ENCODE assay signal across 28 mouse cellular contexts in genomic region chr9:34714996-34715619, GRCm38 (mm10).
DNase-seq lines count a peak whose midpoint lies in the region; ATAC-seq lines count a peak whose summit lies in the region.
"Had no signal": no experiment of that assay in that cellular context is flagged by ENCODE, and none has a peak within 500 bp of the region (broad histone marks: within the 10 kb centered on the region; RNA-seq: fewer than 3 reads in every experiment).

No protein-coding gene starts in this region.

- 0 out of 2 replicates have a peak overlapping the region, but pooled peaks have one; percentile 2 for H3K27ac ChIP-seq in midbrain, embryonic 16.5 days (ENCODE audit: low read length)
- H3K27ac ChIP-seq in midbrain, embryonic 11.5 days (ENCODE audit: low read depth, low read length) = no peak overlapping the region
- no peak overlapping the region for H3K27ac ChIP-seq in intestine, embryonic 16.5 days (ENCODE audit: low read length)
- H3K27ac ChIP-seq in stomach, embryonic 15.5 days = no peak overlapping the region
- H3K27ac ChIP-seq: embryonic facial prominence, embryonic 12.5 days; embryonic facial prominence, embryonic 15.5 days; gastrocnemius, adult 2 months; heart, embryonic 15.5 days; hindbrain, embryonic 10.5 days; hindbrain, embryonic 13.5 days had no signal

- no peak for ATAC-seq in midbrain, embryonic 16.5 days
- ATAC-seq in midbrain, embryonic 11.5 days (ENCODE audit: low FRiP score) = no peak
- ATAC-seq in intestine, embryonic 16.5 days = 0 out of 2 replicates have a peak, but pooled peaks have one; percentile 56
- ATAC-seq in stomach, embryonic 15.5 days (ENCODE audit: insufficient read depth, low FRiP score, low read depth) = peak; percentile 84
- ATAC-seq: forebrain, embryonic 14.5 days; forebrain, postnatal 0 days; hindbrain, embryonic 16.5 days; Patski had no signal

- H3K36me3 ChIP-seq in midbrain, embryonic 16.5 days (ENCODE audit: control insufficient read depth, insufficient read depth, low read length) = no peaks in the 10 kb centered on the region
- H3K36me3 ChIP-seq in midbrain, embryonic 11.5 days (ENCODE audit: control insufficient read depth, insufficient read depth, low read length) = no peaks in the 10 kb centered on the region
- H3K36me3 ChIP-seq in intestine, embryonic 16.5 days (ENCODE audit: control insufficient read depth, insufficient read depth, low read length) = no peaks in the 10 kb centered on the region
- no peaks in the 10 kb centered on the region for H3K36me3 ChIP-seq in stomach, embryonic 15.5 days
- H3K36me3 ChIP-seq: embryonic facial prominence, embryonic 12.5 days; embryonic facial prominence, embryonic 15.5 days; G1E; heart, embryonic 12.5 days; heart, embryonic 15.5 days; hindbrain, embryonic 10.5 days; hindbrain, embryonic 13.5 days had no signal

- no peak overlapping the region for H3K4me3 ChIP-seq in midbrain, embryonic 16.5 days (ENCODE audit: low read depth, low read length)
- H3K4me3 ChIP-seq in midbrain, embryonic 11.5 days (ENCODE audit: low read depth, low read length) = no peak overlapping the region
- no peak overlapping the region for H3K4me3 ChIP-seq in intestine, embryonic 16.5 days (ENCODE audit: low read length)
- no peak overlapping the region for H3K4me3 ChIP-seq in stomach, embryonic 15.5 days (replicated peaks)
- H3K4me3 ChIP-seq: embryonic facial prominence, embryonic 12.5 days; embryonic facial prominence, embryonic 15.5 days; gastrocnemius, adult 2 months; heart, embryonic 12.5 days; heart, embryonic 15.5 days; hindbrain, embryonic 10.5 days; hindbrain, embryonic 13.5 days had no signal

- WGBS in midbrain, embryonic 16.5 days = 43% methylated on average over 3 of the region's 3 CpGs
- 52% methylated on average over 3 of the region's 3 CpGs for WGBS in midbrain, embryonic 11.5 days
- 47% methylated on average over 3 of the region's 3 CpGs for WGBS in intestine, embryonic 16.5 days
- 42% methylated on average over 3 of the region's 3 CpGs for WGBS in stomach, embryonic 15.5 days

- no peak overlapping the region for H3K4me2 ChIP-seq in midbrain, embryonic 16.5 days (ENCODE audit: low read length)
- no peak overlapping the region for H3K4me2 ChIP-seq in midbrain, embryonic 11.5 days
- no peak overlapping the region for H3K4me2 ChIP-seq in intestine, embryonic 16.5 days (ENCODE audit: low read depth, low read length)
- H3K4me2 ChIP-seq in stomach, embryonic 15.5 days = no peak overlapping the region
- H3K4me2 ChIP-seq: embryonic facial prominence, embryonic 12.5 days; embryonic facial prominence, embryonic 15.5 days; heart, embryonic 12.5 days; heart, embryonic 15.5 days; hindbrain, embryonic 13.5 days had no signal

- no peaks in the 10 kb centered on the region for H3K9me3 ChIP-seq in midbrain, embryonic 16.5 days (replicated peaks; ENCODE audit: control insufficient read depth, low read length, poor library complexity, severe bottlenecking)
- H3K9me3 ChIP-seq in midbrain, embryonic 11.5 days (ENCODE audit: control insufficient read depth, low read length) = no peaks in the 10 kb centered on the region
- no peaks in the 10 kb centered on the region for H3K9me3 ChIP-seq in intestine, embryonic 16.5 days (ENCODE audit: control insufficient read depth, low read length)
- H3K9me3 ChIP-seq in stomach, embryonic 15.5 days = no peaks in the 10 kb centered on the region
- H3K9me3 ChIP-seq: embryonic facial prominence, embryonic 12.5 days; embryonic facial prominence, embryonic 15.5 days; G1E; heart, embryonic 12.5 days; heart, embryonic 15.5 days; hindbrain, embryonic 10.5 days; hindbrain, embryonic 13.5 days had no signal

- DNase-seq in midbrain, embryonic 11.5 days (ENCODE audit: low spot score, missing footprints) = no peak
- DNase-seq in gastrocnemius, postnatal 36 days = no peak
- DNase-seq in urinary bladder, adult 2 months (ENCODE audit: low spot score) = no peak
- DNase-seq: adrenal gland, postnatal 10 days; adrenal gland, postnatal 36 days; B cell, adult 2 months; cerebellum, adult 2 months; cerebellum, adult 9-11 months; cerebellum, postnatal 25 days; forebrain, postnatal 0 days; gastrocnemius, adult 2 months; gastrocnemius, postnatal 14 days; heart, adult 18-20 months; heart, postnatal 10 days; heart, postnatal 36 days had no signal

- intact Hi-C loops in gastrocnemius, postnatal 36 days (cut with DNase I) = no loop called here

- H3K9ac ChIP-seq in midbrain, embryonic 16.5 days (ENCODE audit: low read depth, low read length) = no peak overlapping the region
- no peak overlapping the region for H3K9ac ChIP-seq in midbrain, embryonic 11.5 days (ENCODE audit: low read length)
- H3K9ac ChIP-seq in intestine, embryonic 16.5 days (ENCODE audit: low read depth, low read length) = no peak overlapping the region
- no peak overlapping the region for H3K9ac ChIP-seq in stomach, embryonic 15.5 days
- H3K9ac ChIP-seq: embryonic facial prominence, embryonic 12.5 days; embryonic facial prominence, embryonic 15.5 days; forebrain, postnatal 0 days; heart, embryonic 12.5 days; heart, embryonic 15.5 days; hindbrain, embryonic 13.5 days had no signal

- H3K27me3 ChIP-seq in midbrain, embryonic 16.5 days (ENCODE audit: control insufficient read depth, insufficient read depth, low read depth, low read length) = no peaks in the 10 kb centered on the region
- H3K27me3 ChIP-seq in midbrain, embryonic 11.5 days (ENCODE audit: control insufficient read depth, insufficient read depth, low read length) = no peaks in the 10 kb centered on the region
- 0 out of 2 replicates have a peak, but pooled peaks cover 2% of the 10 kb centered on the region for H3K27me3 ChIP-seq in intestine, embryonic 16.5 days (replicated peaks; ENCODE audit: control insufficient read depth, insufficient read depth, low read length)
- H3K27me3 ChIP-seq in stomach, embryonic 15.5 days (replicated peaks) = no peaks in the 10 kb centered on the region
- H3K27me3 ChIP-seq: embryonic facial prominence, embryonic 12.5 days; embryonic facial prominence, embryonic 15.5 days; heart, embryonic 12.5 days; heart, embryonic 15.5 days; Patski had no signal

- peaks cover 21% of the 10 kb centered on the region for H3K4me1 ChIP-seq in midbrain, embryonic 16.5 days (ENCODE audit: control insufficient read depth, insufficient read depth, low read length)
- H3K4me1 ChIP-seq in midbrain, embryonic 11.5 days (ENCODE audit: control insufficient read depth, insufficient read depth, low read length) = no peaks in the 10 kb centered on the region
- H3K4me1 ChIP-seq in intestine, embryonic 16.5 days (ENCODE audit: control insufficient read depth, insufficient read depth, low read length) = no peaks in the 10 kb centered on the region
- H3K4me1 ChIP-seq in stomach, embryonic 15.5 days = no peaks in the 10 kb centered on the region
- H3K4me1 ChIP-seq: embryonic facial prominence, embryonic 12.5 days; embryonic facial prominence, embryonic 15.5 days; heart, embryonic 12.5 days; heart, embryonic 15.5 days; hindbrain, embryonic 10.5 days had no signal

Comparison
In these comparisons a context has a peak if more than half of its experiments do, and no peak if none do; other contexts are left out.
1. ATAC-seq: peak in intestine, embryonic 16.5 days (single experiment) and stomach, embryonic 15.5 days (single experiment); none in midbrain, embryonic 16.5 days (single experiment) and midbrain, embryonic 11.5 days (single experiment).